Mouse (Mus musculus) midbrain, embryonic 15.5 days (tissue): ENCODE measurements around the gene Vps13d. TPM values are rescaled to one million over a fixed set of nuclear protein-coding genes. Genes with fewer than 3 reads are reported as not detected.

Source experiments
- ATAC-seq: fragments of 200-750 bp; cut with Nextera tagmentation; replicated peaks from 2 replicates; pipeline ENCODE4 v1.8.0; 2017; ENCODE audit warnings: moderate TSS enrichment
- H3K27ac ChIP-seq: fragments of 300-500 bp; sonication (generic); 2 replicates; pipeline ENCODE4 v1.5.1; 2015; ENCODE audit warnings: mild to moderate bottlenecking, inconsistent platforms
- H3K27me3 ChIP-seq: fragments of 300-500 bp; sonication (generic); replicated peaks from 2 replicates; pipeline ENCODE4 v1.6.1; 2015; ENCODE audit warnings: inconsistent platforms
- H3K36me3 ChIP-seq: fragments of 300-500 bp; sonication (generic); replicated peaks from 2 replicates; pipeline ENCODE4 v1.6.1; 2015; ENCODE audit warnings: inconsistent platforms
- H3K4me1 ChIP-seq: fragments of 300-500 bp; sonication (generic); 2 replicates; pipeline ENCODE4 v1.6.1; 2015; ENCODE audit warnings: inconsistent platforms
- H3K4me2 ChIP-seq: fragments of 300-500 bp; sonication (generic); 2 replicates; pipeline ENCODE4 v1.6.1; 2015; ENCODE audit warnings: inconsistent platforms, mild to moderate bottlenecking, moderate library complexity
- H3K4me3 ChIP-seq: fragments of 300-500 bp; sonication (generic); 2 replicates; pipeline ENCODE4 v1.5.1; 2015; ENCODE audit warnings: mild to moderate bottlenecking, inconsistent platforms
- H3K9ac ChIP-seq: fragments of 300-500 bp; sonication (generic); 2 replicates; pipeline ENCODE4 v1.6.1; 2015; ENCODE audit warnings: mild to moderate bottlenecking, inconsistent platforms
- H3K9me3 ChIP-seq: fragments of 300-500 bp; sonication (generic); 2 replicates; pipeline ENCODE4 v1.6.1; 2016; ENCODE audit warnings: inconsistent platforms
- WGBS: fragments of 180-500 bp; shearing (Covaris S2); methylation state at CpG from one replicate; pipeline ENCODE4 v1.1.7; 2015; ENCODE audit warnings: mixed read lengths; 5-methylcytosine and 5-hydroxymethylcytosine counted together
- polyA plus RNA-seq: library from polyadenylated mRNA; unstranded; fragments of >200 nt; fragmentation: Nextera tagmentation; extraction: Ambion mirVana; gene quantifications from 2 replicates; pipeline ENCODE4 v1.2.1, GENCODE M21; 2015

Vps13d gene
- polyA plus RNA-seq, 1 experiment from 2014 or later = 9.6 TPM

- H3K27me3 ChIP-seq = no peaks in the 10 kb centered on the region
- H3K4me3 ChIP-seq = no peak overlapping the region
- H3K4me2 ChIP-seq = no peak overlapping the region
- ATAC-seq = no peak
- WGBS = 93% methylated on average over 3 of the region's 3 CpGs
- no peak overlapping the region for H3K9ac ChIP-seq
- no peaks in the 10 kb centered on the region for H3K9me3 ChIP-seq
- H3K4me1 ChIP-seq = no peaks in the 10 kb centered on the region
- no peak overlapping the region for H3K27ac ChIP-seq
- no peaks in the 10 kb centered on the region for H3K36me3 ChIP-seq
Measured at GRCm38 (mm10) chr4:144968371-144968770, 226.4 kb downstream of the Vps13d start.

GRCm38 (mm10) chr4:144965255-144965654 lies 229.6 kb downstream of the Vps13d start:
- Histone ChIP-seq H3K9ac (no peak overlapping the region), H3K4me2 (no peak overlapping the region), H3K36me3 (no peaks in the 10 kb centered on the region), H3K27me3 (no peaks in the 10 kb centered on the region), H3K4me1 (no peaks in the 10 kb centered on the region), H3K4me3 (no peak overlapping the region), H3K9me3 (no peaks in the 10 kb centered on the region), H3K27ac (no peak overlapping the region)
- no peak for ATAC-seq
- WGBS = 78% methylated on average over 2 of the region's 2 CpGs

- Histone ChIP-seq H3K36me3 (no peaks in the 10 kb centered on the region), H3K4me1 (no peaks in the 10 kb centered on the region), H3K4me2 (no peak overlapping the region), H3K27ac (no peak overlapping the region), H3K9ac (no peak overlapping the region), H3K9me3 (no peaks in the 10 kb centered on the region), H3K4me3 (no peak overlapping the region), H3K27me3 (no peaks in the 10 kb centered on the region)
- 65% methylated on average over 3 of the region's 3 CpGs for WGBS
- no peak for ATAC-seq
Measured at GRCm38 (mm10) chr4:144961696-144962095, 233.1 kb downstream of the Vps13d start.

GRCm38 (mm10) chr4:144961232-144961631 lies 233.6 kb downstream of the Vps13d start:
- no peaks in the 10 kb centered on the region for H3K36me3 ChIP-seq
- no peaks in the 10 kb centered on the region for H3K9me3 ChIP-seq
- H3K27me3 ChIP-seq = no peaks in the 10 kb centered on the region
- no peak overlapping the region for H3K9ac ChIP-seq
- H3K4me2 ChIP-seq = no peak overlapping the region
- no peaks in the 10 kb centered on the region for H3K4me1 ChIP-seq
- H3K27ac ChIP-seq = no peak overlapping the region
- no peak overlapping the region for H3K4me3 ChIP-seq
- ATAC-seq = no peak
- WGBS = 85% methylated on average over 4 of the region's 4 CpGs

GRCm38 (mm10) chr4:144960188-144960904 lies 234.5 kb downstream of the Vps13d start:
- no peak overlapping the region for H3K27ac ChIP-seq
- 70% methylated on average over 8 of the region's 8 CpGs for WGBS
- H3K4me2 ChIP-seq = no peak overlapping the region
- no peaks in the 10 kb centered on the region for H3K4me1 ChIP-seq
- H3K9ac ChIP-seq = no peak overlapping the region
- H3K4me3 ChIP-seq = no peak overlapping the region
- H3K36me3 ChIP-seq = no peaks in the 10 kb centered on the region
- no peak for ATAC-seq
- H3K27me3 ChIP-seq = no peaks in the 10 kb centered on the region
- H3K9me3 ChIP-seq = no peaks in the 10 kb centered on the region

GRCm38 (mm10) chr4:144957721-144958120 lies 237.1 kb downstream of the Vps13d start:
- WGBS = 75% methylated on average over 2 of the region's 2 CpGs
- no peak for ATAC-seq
- Histone ChIP-seq H3K27ac (no peak overlapping the region), H3K9me3 (no peaks in the 10 kb centered on the region), H3K36me3 (no peaks in the 10 kb centered on the region), H3K4me1 (no peaks in the 10 kb centered on the region), H3K4me2 (no peak overlapping the region), H3K27me3 (no peaks in the 10 kb centered on the region), H3K4me3 (no peak overlapping the region), H3K9ac (no peak overlapping the region)

GRCm38 (mm10) chr4:144957186-144957585 lies 237.6 kb downstream of the Vps13d start:
- H3K4me3 ChIP-seq = no peak overlapping the region
- H3K27me3 ChIP-seq = no peaks in the 10 kb centered on the region
- no peak for ATAC-seq
- no peak overlapping the region for H3K9ac ChIP-seq
- 91% methylated on average over 4 of the region's 4 CpGs for WGBS
- no peaks in the 10 kb centered on the region for H3K9me3 ChIP-seq
- no peak overlapping the region for H3K27ac ChIP-seq
- H3K4me1 ChIP-seq = no peaks in the 10 kb centered on the region
- H3K4me2 ChIP-seq = no peak overlapping the region
- H3K36me3 ChIP-seq = no peaks in the 10 kb centered on the region

GRCm38 (mm10) chr4:144956293-144956692 lies 238.5 kb downstream of the Vps13d start:
- Histone ChIP-seq H3K27ac (no peak overlapping the region), H3K27me3 (no peaks in the 10 kb centered on the region), H3K4me1 (no peaks in the 10 kb centered on the region), H3K9me3 (no peaks in the 10 kb centered on the region), H3K36me3 (no peaks in the 10 kb centered on the region), H3K4me3 (no peak overlapping the region), H3K9ac (no peak overlapping the region), H3K4me2 (no peak overlapping the region)
- ATAC-seq = no peak
- WGBS = 89% methylated on average over 1 of the region's 1 CpGs

- no peaks in the 10 kb centered on the region for H3K9me3 ChIP-seq
- no peaks in the 10 kb centered on the region for H3K27me3 ChIP-seq
- H3K4me3 ChIP-seq = no peak overlapping the region
- no peak for ATAC-seq
- WGBS = 89% methylated on average over 1 of the region's 1 CpGs
- no peak overlapping the region for H3K9ac ChIP-seq
- H3K4me1 ChIP-seq = no peaks in the 10 kb centered on the region
- no peaks in the 10 kb centered on the region for H3K36me3 ChIP-seq
- H3K27ac ChIP-seq = no peak overlapping the region
- H3K4me2 ChIP-seq = no peak overlapping the region
Measured at GRCm38 (mm10) chr4:144955863-144956262, 238.9 kb downstream of the Vps13d start.

- Histone ChIP-seq H3K4me1 (0 out of 2 replicates have a peak, but pooled peaks cover 8% of the 10 kb centered on the region), H3K36me3 (no peaks in the 10 kb centered on the region), H3K9ac (no peak overlapping the region), H3K4me3 (no peak overlapping the region), H3K27me3 (no peaks in the 10 kb centered on the region), H3K9me3 (no peaks in the 10 kb centered on the region), H3K27ac (no peak overlapping the region), H3K4me2 (no peak overlapping the region)
- WGBS = 95% methylated on average over 1 of the region's 1 CpGs
- no peak for ATAC-seq
Measured at GRCm38 (mm10) chr4:144953421-144953820, 241.4 kb downstream of the Vps13d start.

GRCm38 (mm10) chr4:144951859-144952258 lies 242.9 kb downstream of the Vps13d start:
- ATAC-seq = no peak
- no peaks in the 10 kb centered on the region for H3K36me3 ChIP-seq

GRCm38 (mm10) chr4:144950883-144951282 lies 243.9 kb downstream of the Vps13d start:
- Histone ChIP-seq H3K4me1 (0 out of 2 replicates have a peak, but pooled peaks cover 8% of the 10 kb centered on the region), H3K9me3 (no peaks in the 10 kb centered on the region), H3K27me3 (no peaks in the 10 kb centered on the region), H3K36me3 (no peaks in the 10 kb centered on the region), H3K4me3 (no peak overlapping the region), H3K27ac (no peak overlapping the region), H3K9ac (no peak overlapping the region), H3K4me2 (no peak overlapping the region)
- ATAC-seq = no peak
- 88% methylated on average over 3 of the region's 3 CpGs for WGBS

More at GRCm38 (mm10) chr4:144951859-144952258, 242.9 kb downstream of the Vps13d start:
- no peaks in the 10 kb centered on the region for H3K9me3 ChIP-seq
- no peak overlapping the region for H3K9ac ChIP-seq
- H3K4me1 ChIP-seq = 0 out of 2 replicates have a peak, but pooled peaks cover 8% of the 10 kb centered on the region
- no peak overlapping the region for H3K4me2 ChIP-seq
- H3K4me3 ChIP-seq = no peak overlapping the region
- no peak overlapping the region for H3K27ac ChIP-seq
- 90% methylated on average over 7 of the region's 7 CpGs for WGBS
- no peaks in the 10 kb centered on the region for H3K27me3 ChIP-seq

- no peak overlapping the region for H3K9ac ChIP-seq
- 68% methylated on average over 3 of the region's 3 CpGs for WGBS
Measured at GRCm38 (mm10) chr4:144950327-144950711, 244.5 kb downstream of the Vps13d start.

More at GRCm38 (mm10) chr4:144950327-144950711, 244.5 kb downstream of the Vps13d start:
- no peak overlapping the region for H3K4me3 ChIP-seq
- H3K27me3 ChIP-seq = no peaks in the 10 kb centered on the region
- H3K4me2 ChIP-seq = no peak overlapping the region
- no peaks in the 10 kb centered on the region for H3K36me3 ChIP-seq
- no peak overlapping the region for H3K27ac ChIP-seq
- ATAC-seq = no peak
- no peaks in the 10 kb centered on the region for H3K9me3 ChIP-seq
- 0 out of 2 replicates have a peak, but pooled peaks cover 8% of the 10 kb centered on the region for H3K4me1 ChIP-seq
